Mouse (Mus musculus) urinary bladder, adult 2 months (tissue): ENCODE results near the gene A1cf. TPM values are rescaled to one million over a fixed set of nuclear protein-coding genes. Genes with fewer than 3 reads are reported as not detected.

Source experiments
- DNase-seq: peaks from one replicate; pipeline ENCODE4 v3.0.0; 2022; ENCODE audit warnings: low spot score
- polyA plus RNA-seq: library from polyadenylated mRNA; depleted of rRNA; stranded (reverse); fragments of >200 nt; gene quantifications from 2 replicates; pipeline ENCODE4 v1.2.3, GENCODE M21; 2012; rRNA removed

Gene A1cf
- polyA plus RNA-seq = not detected in 2 replicates

DNA sequence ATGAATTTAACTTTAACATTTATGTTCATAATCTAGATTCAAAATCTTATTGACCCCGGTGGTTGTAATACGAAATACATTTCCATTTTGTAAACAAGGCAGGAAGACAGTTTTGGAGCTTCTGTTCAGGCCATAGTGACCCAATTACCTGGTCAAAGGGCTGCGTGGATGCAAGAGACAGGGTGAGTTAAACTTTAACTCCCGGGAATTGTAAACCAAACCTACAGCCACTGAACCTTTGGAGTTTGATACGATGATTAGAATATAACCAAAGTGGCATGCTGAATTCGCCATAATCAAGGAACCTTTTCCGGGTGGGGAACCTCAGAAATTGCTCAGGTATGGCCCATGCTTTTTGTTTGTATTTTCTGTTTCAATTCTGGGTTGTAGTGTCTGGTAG, at the start of gene A1cf:
A1cf (plus strand) TSS at position 244 of the 400 bp plus-strand sequence.
- no peak for DNase-seq

DNA sequence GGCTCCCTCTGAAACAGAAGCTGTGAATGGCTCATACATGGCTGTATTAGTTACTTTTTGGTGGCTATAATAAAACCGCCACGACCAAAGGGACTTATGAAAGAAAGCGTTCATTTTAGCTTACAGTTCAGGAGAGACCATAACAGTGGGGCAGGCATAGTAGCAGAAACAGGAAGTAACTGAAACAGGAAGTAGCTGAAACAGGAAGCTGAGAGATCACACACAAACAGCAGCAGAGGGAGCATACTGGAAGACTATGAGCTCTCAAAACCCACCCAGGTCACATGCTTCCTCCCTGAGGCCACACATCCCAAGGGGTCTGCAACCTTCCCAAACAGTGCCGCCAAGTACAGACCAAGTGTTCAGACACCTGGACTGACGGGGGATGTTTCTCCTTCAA, 34.3 kb upstream of the A1cf start:
- DNase-seq = no peak

DNA sequence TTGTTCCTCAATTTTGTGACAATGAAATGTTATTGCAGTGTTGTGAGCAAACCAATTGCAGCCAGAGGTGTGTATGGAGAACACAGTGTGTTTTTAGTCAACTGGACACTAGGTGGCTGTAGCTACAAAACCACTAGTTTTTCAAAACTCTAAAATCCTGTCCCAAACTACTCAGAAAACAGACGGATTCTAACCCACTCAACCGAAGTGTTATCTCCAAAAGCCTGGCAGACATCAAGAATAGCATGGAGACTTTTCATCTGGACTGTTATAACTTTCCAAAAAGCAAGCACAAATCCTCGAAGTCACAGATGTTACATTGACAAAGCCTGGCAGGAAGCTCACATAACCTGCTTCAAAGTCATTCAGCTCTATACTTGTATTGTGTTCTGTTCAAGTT, 6.7 kb upstream of the A1cf start:
- DNase-seq = no peak

DNA sequence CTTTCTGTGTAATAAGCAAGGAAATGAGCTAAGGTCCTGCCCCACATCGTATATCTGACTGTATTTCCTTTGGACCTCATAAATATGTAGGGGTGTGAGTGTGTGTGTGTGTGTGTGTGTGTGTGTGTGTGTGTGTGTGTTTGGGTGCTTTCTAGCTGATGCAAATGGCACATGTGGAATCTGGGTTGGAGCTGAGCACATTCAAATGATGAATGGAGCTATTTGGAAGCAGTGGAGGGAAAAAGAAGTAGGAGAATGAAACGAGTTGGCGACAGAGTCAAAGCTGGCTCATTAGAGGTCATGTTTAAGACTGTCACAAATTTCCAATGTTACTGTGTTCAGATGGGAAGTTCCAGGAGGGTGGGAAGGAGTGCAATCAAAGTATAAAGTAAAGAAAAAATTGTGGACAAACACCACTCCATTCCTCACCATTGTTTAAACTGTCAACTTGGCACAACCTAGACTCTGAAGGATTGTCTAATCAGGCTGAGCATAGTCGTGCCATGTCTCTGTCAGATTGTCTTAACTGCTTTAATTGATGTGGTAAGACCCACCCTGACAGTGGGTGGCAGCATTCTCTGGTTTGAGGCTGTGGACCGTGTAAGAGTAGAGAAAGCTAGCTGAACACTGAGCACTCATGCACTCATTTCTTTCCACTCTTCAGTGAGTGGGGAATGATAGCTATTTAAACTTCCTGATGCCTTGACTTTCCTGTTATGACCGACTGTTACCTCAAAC, 5.9 kb upstream of the A1cf start:
- DNase-seq = no peak

DNA sequence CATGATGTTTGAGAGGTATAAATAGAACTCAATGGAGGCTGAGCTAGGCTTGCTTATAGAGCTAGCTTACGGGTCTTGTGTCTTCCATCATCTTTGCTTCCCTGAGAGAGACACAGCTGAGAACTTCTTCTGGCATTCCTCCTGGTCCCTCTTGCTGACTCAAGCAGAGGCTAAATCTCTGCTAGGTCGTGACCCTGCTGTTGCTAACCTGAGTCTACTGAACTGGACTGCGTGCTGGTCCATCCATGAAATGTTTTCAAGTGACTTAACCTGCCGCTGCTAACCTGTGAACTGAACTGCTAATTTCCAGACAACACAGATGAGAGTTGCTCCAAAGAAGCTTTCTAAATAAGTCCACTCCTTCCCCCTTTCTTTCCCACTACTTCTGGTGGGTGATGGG, 3.1 kb upstream of the A1cf start:
- no peak for DNase-seq

GRCm38 (mm10) chr19:31868076-31868475, 488 bp upstream of the A1cf start:
- no peak for DNase-seq

GRCm38 (mm10) chr19:31868971-31869370, 407 bp downstream of the A1cf start:
- no peak for DNase-seq

- DNase-seq = no peak
These were observed 2.8 kb downstream of the A1cf start for GRCm38 (mm10) chr19:31871377-31871776.

GRCm38 (mm10) chr19:31877968-31878367, 9.4 kb downstream of the A1cf start:
- DNase-seq = no peak

DNA sequence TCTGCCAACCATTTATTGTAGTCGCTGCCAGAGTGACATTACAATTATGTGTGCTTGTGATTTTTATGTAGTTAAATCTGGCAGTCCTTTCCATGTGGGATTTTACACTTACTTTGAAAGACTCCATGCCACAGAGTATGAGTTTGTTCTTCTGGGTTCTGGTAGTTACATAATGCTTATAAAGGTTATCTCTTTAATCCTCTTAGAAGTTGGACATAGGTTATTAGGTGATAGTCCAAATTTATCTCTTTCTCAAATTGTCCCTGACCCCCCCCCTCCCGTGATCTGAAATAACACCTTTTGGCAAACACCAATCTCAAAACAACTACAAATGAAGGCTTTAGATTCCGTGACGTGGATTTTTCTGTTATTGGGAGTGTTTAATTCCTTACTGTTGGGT, 16.0 kb downstream of the A1cf start:
- DNase-seq = no peak

GRCm38 (mm10) chr19:31887275-31887674, 18.7 kb downstream of the A1cf start:
- DNase-seq = no peak

GRCm38 (mm10) chr19:31889988-31890387, 21.4 kb downstream of the A1cf start:
- DNase-seq = no peak

DNA sequence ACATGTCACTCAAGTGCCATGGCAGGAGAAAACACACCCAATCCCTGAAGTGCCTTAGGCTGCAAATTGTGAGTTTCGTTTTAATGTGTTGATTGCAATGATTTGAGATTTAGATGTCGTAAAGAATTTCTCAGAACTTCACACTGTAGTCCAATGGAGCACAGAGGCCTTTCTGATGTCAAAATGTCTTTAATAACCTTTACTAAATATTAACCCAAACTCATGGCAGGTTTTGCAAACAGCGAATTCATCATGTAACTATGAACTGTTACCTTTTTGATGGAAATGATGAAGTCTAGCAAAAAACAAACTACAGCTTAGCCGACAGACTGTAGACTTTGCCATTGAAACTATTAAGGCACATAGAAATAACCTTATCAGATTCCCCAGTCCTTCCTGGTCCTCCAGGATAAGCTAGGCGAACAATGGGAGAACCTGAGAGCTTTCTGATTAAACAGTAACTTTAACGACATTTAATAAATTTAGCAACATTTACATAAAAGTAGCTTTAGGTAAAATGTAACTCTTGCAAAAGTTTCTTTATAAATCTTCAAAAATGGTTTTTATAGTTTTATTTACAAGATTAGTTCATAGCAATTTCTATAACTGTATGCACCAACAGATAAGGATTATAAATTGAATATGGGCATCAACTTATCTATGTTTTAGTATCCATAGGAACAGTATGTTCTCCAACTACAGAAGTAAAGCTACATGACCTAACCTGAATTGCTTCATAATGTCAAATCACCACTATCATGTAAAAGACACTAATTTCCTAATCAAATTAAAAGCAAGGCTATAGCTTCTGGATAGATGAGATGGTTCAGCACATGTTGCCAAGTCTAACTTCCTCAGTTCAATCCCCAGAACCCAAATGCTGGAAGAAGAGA, 22.7 kb downstream of the A1cf start:
- no peak for DNase-seq

DNA sequence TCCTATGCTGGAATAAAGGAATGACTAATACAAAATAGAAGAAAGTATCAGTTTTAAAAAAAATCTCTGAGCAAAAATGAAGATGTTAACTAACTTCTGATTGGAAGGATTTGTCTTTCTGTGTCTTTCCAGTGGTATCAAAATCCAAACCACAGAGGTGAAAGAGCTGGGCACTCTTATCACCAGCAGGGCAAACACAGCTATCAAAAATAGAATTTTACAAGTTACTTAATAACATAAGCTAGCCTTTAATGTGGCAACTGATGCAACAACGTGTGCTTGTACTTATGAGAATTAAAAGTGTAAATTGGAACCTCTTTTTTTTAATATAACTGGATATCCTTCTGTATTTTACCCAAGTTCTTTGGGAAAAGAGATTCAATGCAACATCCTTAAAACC, 27.4 kb downstream of the A1cf start:
- no peak for DNase-seq

DNA sequence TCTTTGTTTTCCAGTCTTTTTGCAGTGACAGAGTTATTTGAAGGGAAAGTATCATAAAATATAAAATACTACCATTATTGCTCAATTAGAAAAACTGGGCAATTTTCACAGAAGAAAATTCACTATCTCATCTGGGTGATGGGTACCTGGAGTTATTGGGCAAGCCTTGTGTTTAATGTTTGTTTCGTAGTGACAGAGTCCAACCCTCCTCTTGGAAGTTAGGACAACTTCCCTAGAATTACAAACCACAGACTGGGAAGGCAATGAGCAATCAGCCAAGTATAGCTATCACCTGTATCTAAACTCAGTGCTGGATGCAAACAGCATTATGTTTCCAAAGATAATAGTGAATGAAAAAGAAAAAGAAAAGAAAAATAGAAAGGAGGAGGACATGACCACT, 28.1 kb downstream of the A1cf start:
- no peak for DNase-seq

- no peak for DNase-seq
These were observed 37.1 kb downstream of the A1cf start for GRCm38 (mm10) chr19:31905671-31906070.

GRCm38 (mm10) chr19:31910423-31910822, 41.9 kb downstream of the A1cf start:
- DNase-seq = no peak

GRCm38 (mm10) chr19:31913946-31914345, 45.4 kb downstream of the A1cf start:
- DNase-seq = no peak

DNA sequence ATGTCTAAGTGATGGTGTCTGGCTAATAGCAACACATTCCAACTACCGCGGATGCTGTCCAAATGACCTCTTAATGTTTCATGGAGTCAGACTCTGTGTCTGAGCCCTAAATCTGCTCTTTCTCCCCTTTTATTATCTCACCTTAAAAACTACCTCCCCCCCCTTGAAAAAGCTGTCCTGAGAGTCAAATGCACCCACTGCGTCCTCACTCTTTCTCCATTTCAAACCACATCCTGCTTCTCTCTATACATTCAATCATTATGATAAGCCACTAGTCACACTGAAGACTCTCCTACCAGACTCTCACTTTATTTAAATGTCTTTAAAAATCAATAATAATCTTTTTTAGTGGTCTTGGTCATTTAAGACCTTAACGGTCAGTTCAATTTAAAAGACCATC, 51.8 kb downstream of the A1cf start:
- DNase-seq = no peak

GRCm38 (mm10) chr19:31921852-31922251, 53.3 kb downstream of the A1cf start:
- no peak for DNase-seq

DNA sequence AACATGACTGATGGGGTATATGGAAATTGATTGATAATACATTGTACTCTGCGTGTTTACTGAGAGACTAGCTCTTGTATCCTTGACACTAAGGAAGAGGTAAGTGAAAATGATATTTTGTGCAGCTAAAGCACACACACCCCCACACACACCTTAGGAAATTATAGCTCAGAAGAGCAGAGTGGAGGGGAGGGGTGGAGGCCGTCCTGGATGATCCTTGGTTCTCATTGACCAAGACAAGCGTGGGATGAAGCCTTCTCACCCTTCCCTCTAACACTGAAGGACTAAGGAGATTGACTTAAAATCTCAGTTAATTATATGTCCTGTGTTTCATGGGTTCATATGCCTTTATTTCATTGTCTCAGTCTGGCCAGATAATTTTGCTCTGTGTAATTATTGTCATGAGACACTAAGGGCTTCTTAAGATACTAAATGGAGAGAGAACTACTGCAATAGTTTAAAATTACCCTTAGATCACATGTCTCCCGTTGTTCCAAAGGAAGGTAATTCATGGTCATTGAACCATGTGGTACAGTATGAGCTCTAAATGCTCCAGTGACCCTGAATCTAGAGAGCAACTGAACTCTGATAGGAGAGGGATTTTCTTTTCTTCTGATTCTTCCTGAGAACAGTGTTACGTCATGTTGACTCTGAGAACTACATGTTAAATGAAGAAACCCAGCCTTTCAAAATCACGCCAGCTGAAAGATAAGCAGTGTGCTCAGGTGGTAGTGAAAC, 55.2 kb downstream of the A1cf start:
- DNase-seq = no peak

GRCm38 (mm10) chr19:31950793-31951489, 82.4 kb downstream of the A1cf start:
- no peak for DNase-seq
